Mouse (Mus musculus) embryonic facial prominence, embryonic 12.5 days (tissue): ENCODE measurements around the gene Cfap70. TPM values are rescaled to one million over a fixed set of nuclear protein-coding genes. Genes with fewer than 3 reads are reported as not detected.

Source experiments
- ATAC-seq: fragments of 200-750 bp; cut with Nextera tagmentation; 2 replicates; pipeline ENCODE4 v1.8.0; 2017; ENCODE audit not compliant: insufficient number of reproducible peaks, insufficient read depth, low FRiP score, low TSS enrichment
- H3K27ac ChIP-seq: fragments of 300-500 bp; sonication (generic); 2 replicates; pipeline ENCODE4 v1.5.1; 2016; ENCODE audit warnings: mild to moderate bottlenecking
- H3K27me3 ChIP-seq: fragments of 300-500 bp; sonication (generic); 2 replicates; pipeline ENCODE4 v1.6.1; 2016; ENCODE audit warnings: mild to moderate bottlenecking, moderate library complexity
- H3K36me3 ChIP-seq: fragments of 300-500 bp; sonication (generic); 2 replicates; pipeline ENCODE4 v1.6.1; 2016; ENCODE audit warnings: mild to moderate bottlenecking
- H3K4me1 ChIP-seq: fragments of 300-500 bp; sonication (generic); 2 replicates; pipeline ENCODE4 v1.6.1; 2016
- H3K4me2 ChIP-seq: fragments of 300-500 bp; sonication (generic); replicated peaks from 2 replicates; pipeline ENCODE4 v1.6.1; 2016; ENCODE audit warnings: mild to moderate bottlenecking, moderate library complexity
- H3K4me3 ChIP-seq: fragments of 300-500 bp; sonication (generic); 2 replicates; pipeline ENCODE4 v1.5.1; 2016; ENCODE audit warnings: mild to moderate bottlenecking
- H3K9ac ChIP-seq: fragments of 300-500 bp; sonication (generic); 2 replicates; pipeline ENCODE4 v1.6.1; 2016; ENCODE audit warnings: mild to moderate bottlenecking, moderate library complexity
- H3K9me3 ChIP-seq: fragments of 300-500 bp; sonication (generic); 2 replicates; pipeline ENCODE4 v1.6.1; 2016; ENCODE audit warnings: mild to moderate bottlenecking, moderate library complexity
- WGBS: fragments of 180-500 bp; shearing (Covaris S2); methylation state at CpG from one replicate; pipeline ENCODE4 v1.1.7; 2016; 5-methylcytosine and 5-hydroxymethylcytosine counted together
- polyA plus RNA-seq: library from polyadenylated mRNA; unstranded; fragments of >200 nt; fragmentation: Nextera tagmentation; extraction: Ambion mirVana; gene quantifications from 2 replicates; pipeline ENCODE4 v1.2.1, GENCODE M21; 2016

The Cfap70 gene
- polyA plus RNA-seq: 0.18 and 0.67 TPM in 2 replicates

- H3K4me3 ChIP-seq: peak within 1 kb of the TSS; percentile 37
- ATAC-seq: peak; percentile 72; the same call in 1 of the 2 replicates
- no peaks in the 10 kb centered on the region for H3K27me3 ChIP-seq
- no peaks in the 10 kb centered on the region for H3K9me3 ChIP-seq
- H3K27ac ChIP-seq: no peak within 1 kb of the TSS
- peak within 1 kb of the TSS; percentile 64 for H3K4me2 ChIP-seq
- H3K9ac ChIP-seq: no peak within 1 kb of the TSS; the same call in 1 of the 2 replicates
- WGBS: 3% methylated on average over 15 of the region's 15 CpGs
- H3K4me1 ChIP-seq: 0 out of 2 replicates have a peak, but pooled peaks cover 5% of the 10 kb centered on the region
- peaks cover 12% of the 10 kb centered on the region for H3K36me3 ChIP-seq
Observed at GRCm38 (mm10) chr14:20451765-20452331, at the start of gene Cfap70. TSS of gene Cfap70 (minus strand) at chr14:20452226.

GRCm38 (mm10) chr14:20499982-20500381, 48.0 kb upstream of the Cfap70 start:
- H3K36me3 ChIP-seq: peaks cover 27% of the 10 kb centered on the region
- H3K9me3 ChIP-seq: no peaks in the 10 kb centered on the region
- WGBS: 61% methylated on average over 3 of the region's 3 CpGs
- ATAC-seq: peak; percentile 47; the same call in 1 of the 2 replicates
- H3K27me3 ChIP-seq: no peaks in the 10 kb centered on the region
- no peak overlapping the region for H3K9ac ChIP-seq
- H3K4me3 ChIP-seq: no peak overlapping the region
- H3K27ac ChIP-seq: no peak overlapping the region
- H3K4me1 ChIP-seq: no peaks in the 10 kb centered on the region
- H3K4me2 ChIP-seq: no peak overlapping the region

GRCm38 (mm10) chr14:20496603-20497002, 44.6 kb upstream of the Cfap70 start, which contains the start of gene Mss51:
TSS of gene Mss51 (minus strand) at chr14:20496901.
- 75% methylated on average over 2 of the region's 2 CpGs for WGBS
- Histone ChIP-seq H3K27ac (no peak within 1 kb of the TSS), H3K4me1 (no peaks in the 10 kb centered on the region), H3K9me3 (no peaks in the 10 kb centered on the region), H3K4me3 (no peak within 1 kb of the TSS), H3K4me2 (no peak within 1 kb of the TSS), H3K36me3 (peaks cover 39% of the 10 kb centered on the region), H3K27me3 (no peaks in the 10 kb centered on the region), H3K9ac (no peak within 1 kb of the TSS)
- ATAC-seq: no peak

DNA sequence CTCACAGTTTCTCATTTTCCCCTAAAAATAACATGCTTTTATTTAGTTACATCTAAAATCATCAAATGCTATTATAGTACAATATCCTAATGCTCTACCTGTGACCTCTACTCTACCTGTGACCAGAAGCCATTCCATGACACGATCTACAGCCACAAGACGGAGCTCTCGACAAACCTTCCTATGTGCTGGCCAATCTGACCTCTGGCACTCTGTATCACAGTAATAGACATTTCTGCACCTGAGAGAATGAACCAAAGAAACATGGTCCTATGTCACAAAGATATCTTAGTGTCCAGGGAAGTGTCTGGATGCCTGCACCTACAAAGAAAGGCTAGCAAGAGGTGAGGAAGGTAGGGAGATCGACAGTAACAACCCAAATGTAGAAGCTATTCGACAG, 34.0 kb upstream of the Cfap70 start:
- no peak for ATAC-seq
- Histone ChIP-seq H3K9ac (no peak overlapping the region), H3K36me3 (peaks cover 23% of the 10 kb centered on the region), H3K4me1 (no peaks in the 10 kb centered on the region), H3K9me3 (no peaks in the 10 kb centered on the region), H3K27me3 (no peaks in the 10 kb centered on the region), H3K4me2 (no peak overlapping the region), H3K4me3 (no peak overlapping the region), H3K27ac (no peak overlapping the region)
- WGBS: 93% methylated on average over 5 of the region's 5 CpGs

DNA sequence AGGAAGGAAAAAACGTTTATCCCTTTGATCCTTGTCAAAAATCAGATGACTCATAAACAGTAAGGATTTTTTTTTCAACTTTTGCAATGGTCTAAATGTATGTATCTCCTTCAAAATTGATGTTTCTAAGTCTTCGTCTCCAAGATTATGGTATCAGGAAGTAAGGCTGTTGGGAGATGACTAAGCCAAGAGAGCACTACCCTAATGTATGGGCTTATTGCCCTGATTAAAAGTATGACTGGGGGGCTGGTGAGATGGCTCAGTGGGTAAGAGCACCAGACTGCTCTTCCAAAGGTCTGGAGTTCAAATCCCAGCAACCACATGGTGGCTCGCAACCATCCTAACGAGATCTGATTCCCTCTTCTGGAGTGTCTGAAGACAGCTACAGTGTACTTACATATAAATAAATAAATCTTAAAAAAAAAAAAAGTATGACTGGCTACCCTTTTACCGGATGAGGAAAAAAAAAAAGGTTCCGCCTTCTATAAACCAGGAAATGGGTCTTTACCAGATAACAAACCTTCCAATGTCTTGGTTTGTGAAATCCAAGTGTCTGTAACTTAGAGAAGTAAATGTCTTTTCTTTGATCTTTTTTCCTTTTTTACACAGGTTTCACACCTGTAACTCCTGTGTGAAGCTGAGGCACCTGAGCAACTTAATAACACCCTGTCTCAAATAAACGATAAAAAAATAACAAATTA, 30.2 kb upstream of the Cfap70 start:
- WGBS: 86% methylated on average over 7 of the region's 7 CpGs
- Histone ChIP-seq H3K9me3 (no peaks in the 10 kb centered on the region), H3K4me1 (peaks cover 13% of the 10 kb centered on the region; the same call in 1 of the 2 replicates), H3K27ac (no peak overlapping the region), H3K4me2 (no peak overlapping the region), H3K36me3 (peaks cover 18% of the 10 kb centered on the region), H3K4me3 (no peak overlapping the region), H3K9ac (no peak overlapping the region), H3K27me3 (no peaks in the 10 kb centered on the region)
- ATAC-seq: no peak

- H3K9ac ChIP-seq: no peak overlapping the region
- H3K27ac ChIP-seq: no peak overlapping the region
- no peaks in the 10 kb centered on the region for H3K9me3 ChIP-seq
- peaks cover 19% of the 10 kb centered on the region for H3K4me1 ChIP-seq
- peaks cover 17% of the 10 kb centered on the region for H3K36me3 ChIP-seq
- no peak overlapping the region for H3K4me3 ChIP-seq
- no peak for ATAC-seq
- 27% methylated on average over 5 of the region's 5 CpGs for WGBS
- H3K27me3 ChIP-seq: no peaks in the 10 kb centered on the region
- H3K4me2 ChIP-seq: no peak overlapping the region
Observed at GRCm38 (mm10) chr14:20481211-20481610, 29.2 kb upstream of the Cfap70 start.

- Histone ChIP-seq H3K9me3 (no peaks in the 10 kb centered on the region), H3K4me1 (peaks cover 19% of the 10 kb centered on the region), H3K4me2 (peak overlapping the region; percentile 65), H3K4me3 (peak overlapping the region; percentile 69), H3K27me3 (no peaks in the 10 kb centered on the region), H3K27ac (0 out of 2 replicates have a peak overlapping the region, but pooled peaks have one; percentile 70), H3K36me3 (peaks cover 14% of the 10 kb centered on the region), H3K9ac (no peak overlapping the region)
- no peak for ATAC-seq
- WGBS: 45% methylated on average over 1 of the region's 1 CpGs
Observed at GRCm38 (mm10) chr14:20480195-20480579, 28.2 kb upstream of the Cfap70 start.

DNA sequence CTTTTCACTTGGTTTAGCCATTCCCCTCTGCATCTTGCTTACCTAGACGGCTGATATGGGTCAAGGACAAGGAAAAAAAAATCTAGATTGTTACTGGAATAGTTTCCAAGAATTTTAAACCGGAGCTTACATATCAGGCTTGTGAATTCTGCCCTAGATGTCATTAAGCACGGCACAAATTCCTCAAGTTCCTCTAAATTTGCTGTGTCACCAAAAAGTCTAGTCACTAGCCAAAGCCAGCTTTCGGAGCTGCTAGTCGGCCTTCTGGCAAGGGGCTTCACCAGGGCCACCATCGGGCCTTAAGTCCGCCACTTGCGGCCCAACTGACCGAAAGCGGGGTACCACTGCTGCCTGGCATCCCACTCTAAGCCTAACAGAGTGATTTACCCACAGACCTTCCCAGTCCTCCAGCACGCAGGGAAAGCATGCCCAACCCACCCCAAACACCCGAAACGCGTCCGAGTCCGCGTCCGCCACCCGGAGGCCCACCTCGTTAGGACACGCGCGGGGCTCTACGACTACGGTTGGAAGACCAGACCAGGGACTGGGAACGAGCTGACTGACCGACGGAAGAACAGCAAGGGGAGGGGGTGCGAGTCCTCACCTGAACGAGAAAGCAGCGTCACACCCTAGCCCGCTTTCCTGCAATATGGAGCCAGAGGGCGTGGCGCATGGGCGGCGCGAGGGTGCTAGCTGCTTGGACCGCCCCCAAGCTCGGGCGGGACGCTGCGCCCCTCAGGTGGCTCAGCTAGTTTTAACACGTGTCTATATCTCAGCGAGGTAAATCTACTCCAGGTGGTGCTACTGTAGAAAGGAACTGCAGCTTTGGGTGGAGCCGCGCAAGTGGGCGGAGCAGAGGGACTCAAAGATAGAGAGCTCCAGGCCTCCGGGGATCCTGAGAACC, 27.5 kb upstream of the Cfap70 start, which contains the start of gene Anxa7:
Anxa7 (minus strand) TSS at position 843 of the 904 bp plus-strand sequence.
- under 1% methylated on average over 48 of the region's 48 CpGs for WGBS
- ATAC-seq: peak; percentile 86

DNA sequence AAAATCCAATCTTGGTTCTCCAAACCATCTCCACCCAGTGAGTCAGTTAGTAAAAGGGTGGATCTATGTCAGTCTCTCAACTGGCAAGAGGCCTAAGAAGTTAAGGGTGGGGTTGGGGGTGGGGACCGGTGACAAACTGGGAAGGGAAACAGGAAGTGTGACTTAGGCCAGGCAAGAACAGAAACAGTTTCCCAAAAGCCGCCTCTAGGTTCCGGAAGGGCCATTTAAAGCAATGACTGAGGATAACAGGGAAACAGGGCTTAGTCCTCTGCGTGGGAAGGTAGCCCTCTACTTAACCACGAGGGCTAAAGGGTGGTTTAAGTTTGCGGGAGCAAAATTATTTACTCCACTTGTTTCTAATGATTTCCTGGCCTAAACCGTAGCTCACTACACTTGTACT, 26.8 kb upstream of the Cfap70 start:
- H3K27ac ChIP-seq: 0 out of 2 replicates have a peak overlapping the region, but pooled peaks have one; percentile 23

More for the DNA sequence above, 27.5 kb upstream of the Cfap70 start, which contains the start of gene Anxa7:
- peak within 1 kb of the TSS; percentile 65 for H3K4me2 ChIP-seq
- H3K4me3 ChIP-seq: peak within 1 kb of the TSS; percentile 69
- no peaks in the 10 kb centered on the region for H3K27me3 ChIP-seq
- peaks cover 8% of the 10 kb centered on the region for H3K36me3 ChIP-seq
- no peaks in the 10 kb centered on the region for H3K9me3 ChIP-seq
- H3K9ac ChIP-seq: peak within 1 kb of the TSS; percentile 62
- H3K4me1 ChIP-seq: peaks cover 19% of the 10 kb centered on the region
- peak within 1 kb of the TSS; percentile 70 for H3K27ac ChIP-seq

DNA sequence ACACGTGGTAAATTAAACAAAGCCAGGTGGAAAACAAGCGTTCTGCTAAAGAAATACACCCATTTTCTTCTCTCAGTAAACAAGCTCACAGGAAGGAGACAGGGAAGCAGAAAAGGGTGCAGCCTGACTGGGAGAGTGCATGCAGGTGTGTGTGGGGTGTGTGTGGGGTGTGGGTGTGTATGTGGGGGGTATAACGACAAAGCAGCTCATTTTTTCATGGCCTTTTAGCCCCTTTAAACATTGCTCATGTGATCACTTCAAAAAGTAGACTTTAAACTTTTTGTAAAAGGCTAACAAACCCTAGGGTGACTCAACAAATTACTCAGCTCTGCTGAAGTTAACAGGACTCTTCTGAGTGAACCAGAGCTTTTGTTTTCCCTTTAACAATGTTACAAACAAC, 26.4 kb upstream of the Cfap70 start:
- peaks cover 21% of the 10 kb centered on the region for H3K4me1 ChIP-seq
- no peak overlapping the region for H3K9ac ChIP-seq
- H3K27ac ChIP-seq: 0 out of 2 replicates have a peak overlapping the region, but pooled peaks have one; percentile 23
- 43% methylated on average over 3 of the region's 3 CpGs for WGBS
- no peaks in the 10 kb centered on the region; the same call in 1 of the 2 replicates for H3K36me3 ChIP-seq
- peak overlapping the region; percentile 69 for H3K4me3 ChIP-seq
- no peak for ATAC-seq
- no peaks in the 10 kb centered on the region for H3K27me3 ChIP-seq
- peak overlapping the region; percentile 65 for H3K4me2 ChIP-seq
- no peaks in the 10 kb centered on the region for H3K9me3 ChIP-seq

More for the DNA sequence above, 26.8 kb upstream of the Cfap70 start:
- WGBS: 8% methylated on average over 7 of the region's 7 CpGs
- H3K27me3 ChIP-seq: no peaks in the 10 kb centered on the region
- no peaks in the 10 kb centered on the region for H3K9me3 ChIP-seq
- H3K36me3 ChIP-seq: peaks cover under 1% of the 10 kb centered on the region; the same call in 1 of the 2 replicates
- no peak overlapping the region for H3K9ac ChIP-seq
- no peak for ATAC-seq
- H3K4me1 ChIP-seq: peaks cover 21% of the 10 kb centered on the region
- H3K4me2 ChIP-seq: peak overlapping the region; percentile 65
- peak overlapping the region; percentile 69 for H3K4me3 ChIP-seq
